Mouse (Mus musculus) embryonic fibroblast, embryonic 13.5 days (primary cell): ENCODE results near the gene Aff3.

ENCODE experiments used
- CTCF ChIP-seq: IDR thresholded peaks from 2 replicates; pipeline ENCODE4 v1.5.1; 2011; ENCODE audit warnings: mild to moderate bottlenecking, control low read depth, low read length, moderate library complexity, borderline replicate concordance; ENCODE audit not compliant: insufficient read depth
- POLR2A ChIP-seq: IDR thresholded peaks from 2 replicates; pipeline ENCODE4 v1.6.1; 2011; ENCODE audit warnings: low read depth, mild to moderate bottlenecking, control low read depth, low read length, moderate library complexity

- TF ChIP-seq CTCF (no peak), POLR2A (no peak)
These were observed 310.2 kb downstream of the Aff3 start for GRCm38 (mm10) chr1:38354585-38354984.
